Mouse (Mus musculus) forebrain, embryonic 15.5 days (tissue): Measurements from ENCODE around the gene Rora. TPM values are rescaled to one million over a fixed set of nuclear protein-coding genes. Genes with fewer than 3 reads are reported as not detected.

Source experiments
- ATAC-seq: fragments of 200-750 bp; cut with Nextera tagmentation; replicated peaks from 2 replicates; pipeline ENCODE4 v1.8.0; 2017; ENCODE audit warnings: mild to moderate bottlenecking, moderate TSS enrichment, moderate library complexity
- H3K27ac ChIP-seq: fragments of 300-500 bp; sonication (generic); replicated peaks from 2 replicates; pipeline ENCODE4 v1.5.1; 2015; ENCODE audit warnings: mild to moderate bottlenecking, inconsistent platforms
- H3K27me3 ChIP-seq: fragments of 300-500 bp; sonication (generic); 2 replicates; pipeline ENCODE4 v1.6.1; 2015; ENCODE audit warnings: inconsistent platforms
- H3K36me3 ChIP-seq: fragments of 300-500 bp; sonication (generic); 2 replicates; pipeline ENCODE4 v1.6.1; 2015; ENCODE audit warnings: mild to moderate bottlenecking, inconsistent platforms
- H3K4me1 ChIP-seq: fragments of 300-500 bp; sonication (generic); 2 replicates; pipeline ENCODE4 v1.6.1; 2015; ENCODE audit warnings: inconsistent platforms
- H3K4me2 ChIP-seq: fragments of 300-500 bp; sonication (generic); replicated peaks from 2 replicates; pipeline ENCODE4 v1.6.1; 2015; ENCODE audit warnings: mild to moderate bottlenecking, inconsistent platforms
- H3K4me3 ChIP-seq: fragments of 300-500 bp; sonication (generic); 2 replicates; pipeline ENCODE4 v1.5.1; 2015; ENCODE audit warnings: mild to moderate bottlenecking, inconsistent platforms
- H3K9ac ChIP-seq: fragments of 300-500 bp; sonication (generic); replicated peaks from 2 replicates; pipeline ENCODE4 v1.6.1; 2015; ENCODE audit warnings: mild to moderate bottlenecking, inconsistent platforms
- H3K9me3 ChIP-seq: fragments of 300-500 bp; sonication (generic); 2 replicates; pipeline ENCODE4 v1.6.1; 2016; ENCODE audit warnings: inconsistent platforms
- WGBS: fragments of 180-500 bp; shearing (Covaris S2); methylation state at CpG from one replicate; pipeline ENCODE4 v1.1.7; 2015; ENCODE audit warnings: mixed read lengths; 5-methylcytosine and 5-hydroxymethylcytosine counted together
- polyA plus RNA-seq: library from polyadenylated mRNA; unstranded; fragments of >200 nt; fragmentation: Nextera tagmentation; extraction: Ambion mirVana; gene quantifications from 2 replicates; pipeline ENCODE4 v1.2.1, GENCODE M21; 2015

Gene Rora
- polyA plus RNA-seq, 1 experiment from 2014 or later = 11.8 TPM

DNA sequence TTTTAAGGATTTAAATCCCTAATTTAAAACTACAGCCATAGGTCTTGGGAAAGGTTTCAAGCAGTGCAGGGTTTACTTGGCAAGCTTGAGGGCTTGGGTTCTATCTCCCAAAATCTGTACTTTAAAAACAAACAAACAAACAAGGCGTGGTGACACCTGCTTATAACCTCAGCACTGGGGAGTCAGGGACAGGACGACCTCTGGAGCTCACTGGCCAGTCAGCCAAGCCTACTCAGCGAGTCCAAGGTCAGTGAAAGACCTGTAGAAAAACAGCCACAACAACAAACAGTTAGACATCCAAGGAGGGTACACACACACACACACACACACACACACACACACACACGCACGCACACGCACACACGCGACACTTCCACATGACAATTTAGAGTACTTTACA lies 538.9 kb downstream of the Rora start:
- no peak overlapping the region for H3K27ac ChIP-seq
- no peaks in the 10 kb centered on the region for H3K27me3 ChIP-seq
- 84% methylated on average over 8 of the region's 8 CpGs for WGBS
- H3K4me1 ChIP-seq = no peaks in the 10 kb centered on the region
- no peaks in the 10 kb centered on the region for H3K9me3 ChIP-seq
- ATAC-seq = no peak
- H3K36me3 ChIP-seq = no peaks in the 10 kb centered on the region
- no peak overlapping the region for H3K4me2 ChIP-seq
- no peak overlapping the region for H3K4me3 ChIP-seq
- H3K9ac ChIP-seq = no peak overlapping the region

GRCm38 (mm10) chr9:69194638-69195605 lies 541.3 kb downstream of the Rora start:
- ATAC-seq = no peak

GRCm38 (mm10) chr9:69213796-69214195 lies 560.2 kb downstream of the Rora start:
- Histone ChIP-seq H3K4me3 (no peak overlapping the region), H3K9ac (no peak overlapping the region), H3K36me3 (no peaks in the 10 kb centered on the region), H3K4me2 (no peak overlapping the region), H3K9me3 (no peaks in the 10 kb centered on the region), H3K27me3 (no peaks in the 10 kb centered on the region), H3K27ac (no peak overlapping the region), H3K4me1 (peaks cover 14% of the 10 kb centered on the region)
- no peak for ATAC-seq
- WGBS = 35% methylated on average over 5 of the region's 5 CpGs

More at GRCm38 (mm10) chr9:69194638-69195605, 541.3 kb downstream of the Rora start:
- Histone ChIP-seq H3K4me3 (no peak overlapping the region), H3K4me1 (no peaks in the 10 kb centered on the region), H3K9me3 (no peaks in the 10 kb centered on the region), H3K4me2 (no peak overlapping the region), H3K27ac (no peak overlapping the region), H3K9ac (no peak overlapping the region), H3K36me3 (no peaks in the 10 kb centered on the region), H3K27me3 (no peaks in the 10 kb centered on the region)
- 83% methylated on average over 13 of the region's 13 CpGs for WGBS

DNA sequence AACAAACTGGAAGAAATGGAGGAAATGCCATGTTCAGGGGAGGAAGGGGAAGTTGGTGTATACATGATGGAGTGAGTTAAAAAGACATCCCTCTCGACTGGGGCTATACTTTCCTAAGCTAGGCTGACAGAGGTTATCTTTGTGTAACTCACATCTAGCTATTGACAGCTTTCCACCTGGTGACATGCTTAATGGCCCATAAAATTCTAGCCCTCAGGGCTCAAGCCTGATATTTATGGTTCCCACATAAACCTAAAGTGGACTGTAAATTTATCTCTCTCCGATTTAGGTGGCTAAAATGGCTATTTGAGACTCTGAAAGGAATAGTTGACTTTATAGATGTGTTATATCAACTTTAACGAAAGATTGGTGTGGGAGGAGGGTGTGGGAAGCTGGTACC lies 571.3 kb downstream of the Rora start:
- Histone ChIP-seq H3K9me3 (no peaks in the 10 kb centered on the region), H3K4me1 (no peaks in the 10 kb centered on the region), H3K27me3 (no peaks in the 10 kb centered on the region), H3K27ac (no peak overlapping the region), H3K4me2 (no peak overlapping the region), H3K9ac (no peak overlapping the region), H3K36me3 (no peaks in the 10 kb centered on the region), H3K4me3 (no peak overlapping the region)
- ATAC-seq = no peak
- 75% methylated on average over 3 of the region's 3 CpGs for WGBS

GRCm38 (mm10) chr9:69226424-69226823 lies 572.8 kb downstream of the Rora start:
- WGBS = 32% methylated on average over 3 of the region's 3 CpGs
- no peak for ATAC-seq
- no peaks in the 10 kb centered on the region for H3K4me1 ChIP-seq
- H3K4me3 ChIP-seq = no peak overlapping the region
- no peaks in the 10 kb centered on the region for H3K36me3 ChIP-seq
- no peak overlapping the region for H3K4me2 ChIP-seq
- H3K9ac ChIP-seq = no peak overlapping the region
- H3K27ac ChIP-seq = no peak overlapping the region
- no peaks in the 10 kb centered on the region for H3K9me3 ChIP-seq
- H3K27me3 ChIP-seq = no peaks in the 10 kb centered on the region

- WGBS = 92% methylated on average over 6 of the region's 6 CpGs
Measured at GRCm38 (mm10) chr9:69227806-69228205, 574.2 kb downstream of the Rora start.

GRCm38 (mm10) chr9:69229935-69230334 lies 576.3 kb downstream of the Rora start:
- H3K27me3 ChIP-seq = no peaks in the 10 kb centered on the region
- H3K4me2 ChIP-seq = no peak overlapping the region
- H3K9ac ChIP-seq = no peak overlapping the region
- H3K9me3 ChIP-seq = no peaks in the 10 kb centered on the region
- 0 out of 2 replicates have a peak, but pooled peaks cover 7% of the 10 kb centered on the region for H3K4me1 ChIP-seq
- WGBS = 87% methylated on average over 7 of the region's 7 CpGs
- H3K27ac ChIP-seq = no peak overlapping the region
- H3K36me3 ChIP-seq = no peaks in the 10 kb centered on the region
- H3K4me3 ChIP-seq = no peak overlapping the region
- ATAC-seq = no peak

More at GRCm38 (mm10) chr9:69227806-69228205, 574.2 kb downstream of the Rora start:
- H3K4me1 ChIP-seq = no peaks in the 10 kb centered on the region
- no peak overlapping the region for H3K27ac ChIP-seq
- H3K36me3 ChIP-seq = no peaks in the 10 kb centered on the region
- H3K9me3 ChIP-seq = no peaks in the 10 kb centered on the region
- no peak overlapping the region for H3K4me3 ChIP-seq
- H3K9ac ChIP-seq = no peak overlapping the region
- no peaks in the 10 kb centered on the region for H3K27me3 ChIP-seq
- H3K4me2 ChIP-seq = no peak overlapping the region
- ATAC-seq = no peak

DNA sequence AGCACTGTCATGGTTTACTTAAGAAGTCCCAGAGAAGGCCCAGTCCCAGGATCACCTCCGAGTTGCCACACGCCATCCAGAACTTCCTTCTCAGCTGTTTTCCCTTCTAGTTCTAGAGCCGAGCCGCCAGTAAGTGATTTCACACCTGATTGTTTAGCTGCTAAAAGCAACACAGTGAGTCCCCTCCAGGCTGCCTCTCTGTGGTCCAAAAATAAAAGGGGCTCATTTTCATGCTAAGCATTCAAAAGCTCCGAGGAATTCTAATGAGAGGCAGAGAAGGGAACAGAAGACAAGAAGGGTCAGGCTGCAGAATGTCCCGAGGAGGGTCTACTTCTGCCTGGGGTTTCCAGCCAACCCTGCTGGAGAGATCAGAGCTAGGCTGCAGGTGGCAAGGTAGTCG lies 580.9 kb downstream of the Rora start:
- H3K27me3 ChIP-seq = no peaks in the 10 kb centered on the region
- H3K4me2 ChIP-seq = no peak overlapping the region
- no peaks in the 10 kb centered on the region for H3K36me3 ChIP-seq
- H3K4me1 ChIP-seq = 0 out of 2 replicates have a peak, but pooled peaks cover 7% of the 10 kb centered on the region
- H3K9ac ChIP-seq = no peak overlapping the region
- ATAC-seq = no peak
- H3K9me3 ChIP-seq = no peaks in the 10 kb centered on the region
- H3K4me3 ChIP-seq = no peak overlapping the region
- WGBS = 11% methylated on average over 7 of the region's 7 CpGs
- H3K27ac ChIP-seq = no peak overlapping the region

GRCm38 (mm10) chr9:69237316-69237715 lies 583.7 kb downstream of the Rora start:
- Histone ChIP-seq H3K27ac (no peak overlapping the region), H3K4me3 (no peak overlapping the region), H3K9ac (no peak overlapping the region), H3K27me3 (no peaks in the 10 kb centered on the region), H3K4me1 (0 out of 2 replicates have a peak, but pooled peaks cover 7% of the 10 kb centered on the region), H3K36me3 (no peaks in the 10 kb centered on the region), H3K4me2 (no peak overlapping the region), H3K9me3 (no peaks in the 10 kb centered on the region)
- WGBS = 78% methylated on average over 10 of the region's 10 CpGs
- no peak for ATAC-seq

DNA sequence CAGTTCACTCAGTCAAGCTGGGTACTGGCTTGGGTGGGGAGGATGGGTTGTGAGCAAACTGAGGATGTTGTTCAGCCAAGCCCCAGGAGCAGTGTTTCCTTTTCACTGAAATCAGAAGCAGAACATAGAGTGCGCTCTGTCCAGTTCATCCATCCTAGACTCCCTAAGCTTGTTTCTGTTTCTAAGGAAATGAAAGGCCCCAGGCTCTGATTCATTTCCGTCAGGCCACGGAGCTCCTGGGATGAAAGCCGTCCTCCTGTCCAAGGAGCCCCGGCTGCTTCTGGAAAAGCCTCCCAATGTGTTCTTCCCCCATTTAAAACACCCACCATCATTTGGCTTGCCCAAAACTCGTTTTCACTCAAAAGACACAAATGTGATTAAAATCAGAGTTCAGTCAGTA lies 589.0 kb downstream of the Rora start:
- Histone ChIP-seq H3K27me3 (no peaks in the 10 kb centered on the region), H3K27ac (no peak overlapping the region), H3K4me3 (no peak overlapping the region), H3K9ac (no peak overlapping the region), H3K4me2 (no peak overlapping the region), H3K4me1 (peaks cover 3% of the 10 kb centered on the region; the same call in 1 of the 2 replicates), H3K36me3 (no peaks in the 10 kb centered on the region), H3K9me3 (no peaks in the 10 kb centered on the region)
- 69% methylated on average over 6 of the region's 6 CpGs for WGBS
- no peak for ATAC-seq

GRCm38 (mm10) chr9:69243626-69244025 lies 590.0 kb downstream of the Rora start:
- Histone ChIP-seq H3K9ac (no peak overlapping the region), H3K36me3 (no peaks in the 10 kb centered on the region), H3K4me2 (no peak overlapping the region), H3K27me3 (no peaks in the 10 kb centered on the region), H3K27ac (no peak overlapping the region), H3K4me1 (peaks cover 3% of the 10 kb centered on the region; the same call in 1 of the 2 replicates), H3K4me3 (no peak overlapping the region), H3K9me3 (no peaks in the 10 kb centered on the region)
- ATAC-seq = no peak
- 36% methylated on average over 6 of the region's 6 CpGs for WGBS

- no peak overlapping the region for H3K9ac ChIP-seq
- H3K27ac ChIP-seq = no peak overlapping the region
- WGBS = 52% methylated on average over 3 of the region's 3 CpGs
- no peaks in the 10 kb centered on the region for H3K36me3 ChIP-seq
- H3K27me3 ChIP-seq = no peaks in the 10 kb centered on the region
- ATAC-seq = no peak
- no peak overlapping the region for H3K4me2 ChIP-seq
- peaks cover 3% of the 10 kb centered on the region; the same call in 1 of the 2 replicates for H3K4me1 ChIP-seq
- no peak overlapping the region for H3K4me3 ChIP-seq
- no peaks in the 10 kb centered on the region for H3K9me3 ChIP-seq
Measured at GRCm38 (mm10) chr9:69246225-69246624, 592.6 kb downstream of the Rora start.
